Mouse (Mus musculus) hindlimb bud, embryonic 11.5 days (tissue): Measurements from ENCODE around the gene Gm572.

Experiments
- DNase-seq: peaks from one replicate; pipeline ENCODE4 v3.0.0-alpha.2; 2012; ENCODE audit warnings: low read depth, low spot score; ENCODE audit errors: extremely low spot score

Gene Gm572

GRCm38 (mm10) chr4:148663326-148663725 lies 20.2 kb downstream of the Gm572 start:
- no peak for DNase-seq

DNA sequence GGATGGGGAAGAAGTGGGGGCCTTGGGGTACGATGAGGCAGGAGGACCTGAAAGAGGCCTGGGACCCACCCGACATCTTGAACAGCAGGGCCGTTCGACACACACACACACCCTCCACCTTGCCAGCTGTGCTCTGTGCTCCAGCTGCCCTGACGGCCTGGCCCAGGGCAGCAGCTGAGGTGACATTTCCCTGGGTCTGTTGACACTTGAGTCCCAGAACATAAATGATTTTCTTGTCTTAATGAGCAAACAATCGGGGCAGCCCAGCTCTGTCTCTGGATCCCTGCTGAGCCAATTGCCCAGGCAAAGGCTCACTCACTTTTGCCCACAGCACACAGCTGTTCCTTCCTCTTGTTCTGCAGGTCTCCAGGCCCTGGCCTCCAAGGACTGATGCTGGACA lies 20.9 kb downstream of the Gm572 start:
- DNase-seq: no peak

DNA sequence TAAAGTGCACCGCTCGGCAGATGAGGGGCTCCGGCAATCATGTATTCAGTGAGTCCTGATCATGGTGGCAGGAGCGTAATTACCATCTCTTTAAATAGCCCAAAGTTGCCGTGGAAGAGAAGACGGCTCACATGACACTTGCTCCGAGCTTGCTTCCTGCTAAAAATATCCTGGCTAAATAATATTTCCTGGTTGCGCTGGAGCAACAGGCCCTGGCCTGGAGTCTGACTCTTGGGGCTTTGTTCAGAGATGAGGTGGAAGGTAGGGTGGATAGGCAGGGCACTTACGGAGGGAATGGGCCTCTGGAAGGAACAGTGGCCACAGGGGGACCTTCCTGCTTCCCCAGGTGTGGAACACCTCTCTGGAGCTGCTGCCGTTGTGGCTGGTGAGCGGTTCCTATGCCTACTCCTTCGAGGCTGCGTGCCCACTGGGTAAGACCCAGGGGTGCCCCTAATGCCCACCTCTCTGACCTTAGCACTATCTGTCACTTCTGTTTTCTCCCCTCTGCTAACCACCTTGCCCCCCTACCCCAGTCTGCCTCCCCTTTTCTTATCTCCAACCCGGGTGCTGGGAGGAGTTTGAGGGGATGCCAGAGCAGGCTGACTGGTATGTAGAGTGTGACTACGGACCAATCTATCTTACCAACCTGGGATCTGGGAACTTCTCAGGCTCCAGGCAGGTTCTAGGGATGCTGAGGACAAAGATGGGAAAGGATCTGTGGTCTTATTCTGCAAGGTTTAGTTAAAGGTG lies 24.1 kb downstream of the Gm572 start:
- no peak for DNase-seq

DNA sequence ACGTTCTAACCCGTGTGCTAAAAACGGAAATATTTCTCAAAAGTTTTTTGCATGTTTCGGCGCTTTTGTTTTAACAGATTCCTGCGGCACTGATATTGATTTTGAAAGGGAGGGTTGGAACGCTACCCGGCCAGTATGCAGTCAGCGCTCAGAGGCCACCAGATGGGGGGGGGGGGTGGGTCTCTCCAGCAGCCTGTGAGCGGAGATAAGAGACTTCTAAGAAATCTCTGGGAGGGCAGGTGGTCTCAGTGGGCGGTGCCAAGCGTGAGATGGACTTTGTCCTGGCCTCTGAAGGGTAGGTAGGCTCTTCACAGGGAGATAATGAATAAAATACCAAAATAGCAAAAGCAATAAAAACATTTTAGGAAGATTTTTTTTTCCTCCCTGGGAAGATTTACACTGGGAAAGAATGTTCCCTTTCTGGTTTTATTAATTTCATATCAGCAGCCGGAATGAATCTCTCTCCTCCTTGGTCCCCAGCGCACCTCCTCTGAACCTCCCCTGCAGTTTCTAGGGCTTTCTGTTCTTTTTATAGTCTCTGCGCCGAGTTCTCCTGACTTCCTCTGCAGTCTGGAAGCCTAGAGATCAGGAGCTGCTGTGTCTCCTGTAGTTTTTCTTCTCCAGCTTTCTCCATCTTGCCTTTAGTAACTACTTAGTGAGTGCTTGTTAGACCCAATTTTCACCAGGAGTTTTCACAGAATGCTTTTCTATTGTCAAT lies 28.3 kb downstream of the Gm572 start:
- no peak for DNase-seq

GRCm38 (mm10) chr4:148675043-148675442 lies 31.9 kb downstream of the Gm572 start:
- no peak for DNase-seq

GRCm38 (mm10) chr4:148676188-148676960 lies 33.3 kb downstream of the Gm572 start:
- no peak for DNase-seq

GRCm38 (mm10) chr4:148676961-148677637 lies 34.0 kb downstream of the Gm572 start:
- no peak for DNase-seq

DNA sequence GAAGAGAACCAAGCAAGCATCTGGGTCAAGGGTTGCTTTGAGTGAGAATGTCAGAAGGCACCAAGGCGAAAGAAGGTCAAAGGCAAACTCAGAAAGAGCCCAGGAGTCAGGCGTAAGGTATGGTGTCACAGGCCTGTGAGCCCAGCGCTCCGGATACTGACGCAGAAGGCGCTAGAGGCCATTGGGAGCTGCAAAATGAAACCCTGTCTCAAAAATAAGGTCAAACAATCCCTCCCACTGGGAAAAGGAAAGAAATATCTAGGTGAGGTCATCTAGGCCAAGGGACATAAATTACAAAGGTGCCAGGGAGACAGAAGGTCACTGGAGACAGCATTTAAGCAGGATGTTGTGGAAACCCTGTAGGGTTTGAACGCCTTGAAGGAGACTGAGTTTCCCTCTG lies 35.0 kb downstream of the Gm572 start:
- DNase-seq: no peak

GRCm38 (mm10) chr4:148680505-148681067 lies 37.5 kb downstream of the Gm572 start:
- no peak for DNase-seq

GRCm38 (mm10) chr4:148681429-148681828 lies 38.3 kb downstream of the Gm572 start:
- DNase-seq: no peak

DNA sequence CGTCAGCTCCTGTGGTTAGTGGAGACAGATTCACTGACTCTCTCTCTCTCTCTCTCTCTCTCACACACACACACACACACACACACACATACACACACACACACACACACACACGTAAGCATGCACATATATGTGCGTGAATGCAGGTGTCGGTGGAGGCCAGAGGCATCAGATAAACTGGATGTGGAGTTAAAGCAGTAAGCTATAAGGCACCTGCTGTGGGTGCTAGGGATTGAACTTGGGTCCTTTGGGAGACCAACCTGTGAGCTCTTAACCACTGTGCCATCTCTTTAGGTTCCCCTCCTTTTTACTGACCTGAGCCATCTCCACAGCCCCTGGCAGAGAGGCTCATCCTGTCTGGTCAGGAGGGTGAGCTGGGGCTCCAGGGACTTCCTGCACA lies 39.8 kb downstream of the Gm572 start:
- no peak for DNase-seq

DNA sequence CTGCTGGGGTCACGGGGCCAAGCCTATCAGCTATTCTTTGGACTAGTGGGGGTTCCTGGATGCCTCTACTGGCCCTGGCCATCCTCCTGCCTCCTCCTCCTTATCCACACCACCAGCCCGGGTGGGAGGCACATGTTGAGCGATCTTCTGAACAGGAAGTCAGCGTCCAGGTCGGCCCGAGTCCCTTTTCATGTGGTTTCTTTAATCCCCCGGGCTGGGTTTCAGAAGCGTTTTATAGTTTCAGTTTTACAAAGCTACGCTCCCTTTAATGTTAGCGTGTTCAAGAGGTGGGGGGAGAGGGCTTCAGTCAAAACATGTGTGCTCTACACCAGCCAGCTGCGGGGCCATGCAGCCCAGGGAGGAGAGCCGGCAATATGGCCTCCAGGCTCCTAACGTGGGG lies 40.4 kb downstream of the Gm572 start:
- DNase-seq: no peak

GRCm38 (mm10) chr4:148686491-148686941 lies 43.4 kb downstream of the Gm572 start:
- no peak for DNase-seq

DNA sequence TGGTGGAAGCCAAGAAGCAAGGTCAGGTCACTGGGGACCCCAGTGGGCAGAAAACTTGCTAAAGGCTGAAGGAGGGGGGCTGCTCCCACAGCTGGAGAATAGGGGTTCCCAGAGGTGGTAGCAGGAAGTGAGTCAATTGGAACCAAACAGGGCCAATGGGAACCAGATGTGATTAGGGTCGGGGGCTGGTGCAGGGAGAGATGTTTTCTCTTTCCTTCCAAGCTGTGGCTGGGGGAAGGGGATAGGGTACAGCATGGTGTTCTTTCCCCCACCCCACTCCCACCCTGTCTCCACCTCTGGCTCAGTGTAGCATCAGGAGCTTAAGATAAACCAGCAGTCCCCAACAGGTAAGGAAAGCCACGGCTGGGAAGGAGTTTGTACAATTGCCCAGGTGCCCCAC lies 45.0 kb downstream of the Gm572 start:
- no peak for DNase-seq

GRCm38 (mm10) chr4:148691185-148691584 lies 48.1 kb downstream of the Gm572 start:
- no peak for DNase-seq

DNA sequence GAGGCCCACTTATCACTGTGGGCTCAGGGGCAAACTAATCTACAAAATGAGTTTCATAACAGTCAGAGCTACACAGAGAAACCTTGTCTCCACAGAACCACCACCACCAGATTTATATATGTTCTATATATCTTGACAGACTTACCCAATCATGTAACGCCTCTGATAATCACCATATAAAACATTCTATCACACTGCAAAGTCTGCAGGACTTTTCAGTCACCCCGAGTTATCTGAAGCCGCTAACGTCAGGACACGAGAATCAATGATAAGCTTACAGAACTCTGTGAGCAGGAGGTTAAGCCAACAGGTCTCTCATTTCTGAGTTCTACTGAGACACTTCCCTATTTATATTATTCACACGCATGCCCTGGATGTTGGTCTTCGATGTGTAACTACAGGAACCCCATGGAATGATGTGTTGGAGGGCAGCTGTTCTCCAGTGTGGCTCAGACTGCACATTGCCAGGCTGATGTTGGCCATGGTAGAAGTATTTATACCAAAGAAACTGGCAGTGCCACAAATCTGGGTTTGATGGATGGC lies 50.4 kb downstream of the Gm572 start:
- no peak for DNase-seq

- DNase-seq: no peak
Measured at GRCm38 (mm10) chr4:148704756-148705155, 61.6 kb downstream of the Gm572 start.

DNA sequence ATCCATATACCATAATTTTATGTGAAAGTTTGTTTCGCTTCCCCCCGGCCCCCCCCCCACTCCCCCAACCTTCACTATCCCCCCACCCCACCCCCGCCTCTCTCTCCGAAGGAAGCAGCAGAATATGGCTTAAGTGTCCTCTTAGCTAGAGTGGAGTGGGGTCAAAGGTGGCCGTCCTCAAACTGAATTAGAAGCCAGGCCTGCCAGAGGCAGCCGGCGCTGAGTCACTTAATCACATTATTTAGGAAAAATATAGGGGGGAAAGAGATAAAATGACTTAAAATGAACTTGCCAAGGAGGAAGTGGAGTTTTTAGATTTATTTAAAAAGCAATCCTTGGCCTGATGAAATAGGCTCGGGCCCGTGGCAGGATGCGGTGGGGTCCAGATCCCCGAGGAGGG lies 65.7 kb downstream of the Gm572 start:
- no peak for DNase-seq

- DNase-seq: no peak
Measured at GRCm38 (mm10) chr4:148710446-148710845, 67.3 kb downstream of the Gm572 start.

DNA sequence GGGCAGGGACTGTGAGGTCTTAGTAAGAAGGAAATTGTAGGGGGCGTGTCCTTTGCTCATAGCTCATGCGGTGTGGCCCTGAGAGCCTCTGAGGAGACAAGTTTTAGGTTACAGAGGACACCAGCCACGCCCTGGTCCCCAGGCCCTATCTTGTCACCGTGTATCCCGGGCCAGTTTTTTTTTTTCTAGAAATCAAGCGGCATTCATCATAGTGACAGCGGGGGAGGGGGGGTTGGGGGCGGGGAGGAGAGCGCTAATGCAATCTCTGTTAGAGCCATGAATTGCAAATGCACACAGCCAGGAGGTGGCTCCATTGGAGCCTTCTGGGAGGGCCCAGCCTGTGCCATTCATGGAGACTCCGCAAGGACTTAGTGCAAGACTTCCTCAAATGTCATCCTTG lies 68.2 kb downstream of the Gm572 start:
- no peak for DNase-seq

DNA sequence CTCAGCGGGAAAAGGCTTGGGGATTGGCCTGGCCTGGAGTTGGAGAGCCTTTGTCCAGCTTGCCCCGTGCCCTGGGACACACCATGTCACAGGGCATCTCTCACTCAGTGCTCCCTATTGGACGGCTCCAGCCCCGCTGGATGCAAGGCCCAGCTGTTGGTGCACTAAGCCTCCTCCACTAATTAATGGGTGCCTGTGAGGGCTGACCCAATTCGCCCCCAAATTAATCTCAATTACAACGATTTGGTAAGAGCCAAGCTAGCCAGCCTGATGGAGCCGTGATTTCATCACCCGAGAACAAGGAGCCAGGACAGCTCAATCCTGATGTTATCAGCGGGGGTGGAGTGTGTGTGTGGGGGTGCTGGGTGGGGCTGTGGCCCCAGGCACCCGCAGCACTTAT lies 69.5 kb downstream of the Gm572 start:
- DNase-seq: no peak
